Mouse (Mus musculus) macrophage (primary cell): ENCODE measurements around the gene Fau. TPM values are rescaled to one million over a fixed set of nuclear protein-coding genes. Genes with fewer than 3 reads are reported as not detected.

Experiments used
- H3K27ac ChIP-seq: fragments of 350-480 bp; formaldehyde crosslinking; 2 replicates; pipeline ENCODE4 v1.9.0; 2021
- H3K36me3 ChIP-seq: fragments of 350-480 bp; formaldehyde crosslinking; 2 replicates; pipeline ENCODE4 v1.9.0; 2021; ENCODE audit errors: inconsistent target
- H3K4me3 ChIP-seq: fragments of 350-480 bp; formaldehyde crosslinking; 2 replicates; pipeline ENCODE4 v1.9.0; 2021; ENCODE audit errors: inconsistent target
- H3K79me2 ChIP-seq: fragments of 350-480 bp; formaldehyde crosslinking; 2 replicates; pipeline ENCODE4 v1.9.0; 2021; ENCODE audit errors: inconsistent target
- WGBS: methylation state at CpG from one replicate; pipeline ENCODE4 v1.1.7; 2026; ENCODE audit warnings: inconsistent platforms; ENCODE audit not compliant: missing documents; 5-methylcytosine and 5-hydroxymethylcytosine counted together
- polyA plus RNA-seq: library from polyadenylated mRNA; stranded (reverse); fragments of 250-400 nt; gene quantifications from 3 replicates; pipeline ENCODE4 v1.2.4, GENCODE M21; 2018; ENCODE audit warnings: inconsistent platforms
- total RNA-seq, 78 experiments: library from RNA; depleted of rRNA; stranded (reverse); fragments of 250-400 nt; gene quantifications; 1 replicate in 9 of 78; 2 replicates in 24 of 78; 3 replicates in 43 of 78; 4 replicates in 2 of 78; pipeline ENCODE4 v1.2.4; 2018; ENCODE audit warnings: inconsistent platforms in 56 of 78

Gene Fau
- 100 to 1,000 TPM in 7 of 26 experiments, 10 to 100 TPM in 19; 47.1 to 193 (median 87.2) TPM for total RNA-seq (2018; cell fraction: chromatin; rRNA removed)
- 1,000 to 10,000 TPM; 1,233 to 3,484 (median 1,756) TPM for total RNA-seq (2018; cell fraction: cytosol; rRNA removed)
- total RNA-seq (2018; cell fraction: nucleus; rRNA removed): 100 to 1,000 TPM; 201 to 530 (median 344) TPM
- polyA plus RNA-seq: 767 to 1,640 TPM (median 1,335 TPM) in 3 replicates

GRCm38 (mm10) chr19:6057313-6058096 is at the start of gene Fau, which contains the start of gene Mrpl49:
Gene Fau, plus strand, starts transcription at chr19:6057844.
Gene Mrpl49, minus strand, starts transcription at chr19:6057785.
- H3K79me2 ChIP-seq: peaks cover 70% of the 10 kb centered on the region
- peaks cover 33% of the 10 kb centered on the region for H3K36me3 ChIP-seq
- WGBS: under 1% methylated on average over 63 of the region's 63 CpGs
- H3K27ac ChIP-seq: peak within 1 kb of the TSS; percentile 78
- peak within 1 kb of the TSS; percentile 78 for H3K4me3 ChIP-seq

GRCm38 (mm10) chr19:6009137-6009536 is 48.5 kb upstream of the Fau start:
- H3K36me3 ChIP-seq: peaks cover 60% of the 10 kb centered on the region
- no peak overlapping the region for H3K4me3 ChIP-seq
- peaks cover 7% of the 10 kb centered on the region; the same call in 1 of the 2 replicates for H3K79me2 ChIP-seq
- H3K27ac ChIP-seq: no peak overlapping the region
- 97% methylated on average over 8 of the region's 8 CpGs for WGBS

DNA sequence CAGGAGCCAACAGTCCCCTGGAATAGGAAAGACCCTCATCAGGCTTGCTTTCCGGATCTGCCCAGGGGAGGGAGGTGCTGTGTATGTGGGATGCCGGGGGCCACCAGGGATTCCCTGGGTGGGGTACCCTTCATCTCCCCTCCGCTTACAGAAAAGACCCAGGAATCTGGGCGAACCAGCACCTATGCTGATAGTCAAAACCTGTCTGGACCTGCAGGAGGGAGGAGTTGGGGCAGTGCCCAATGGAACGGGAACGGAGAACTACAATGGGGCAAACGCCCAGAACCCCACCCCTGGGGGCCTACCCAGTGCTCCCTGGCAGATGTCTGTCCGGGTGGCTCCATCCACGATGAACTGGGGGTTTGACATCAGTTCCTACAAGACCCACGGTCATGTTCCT is 44.0 kb upstream of the Fau start:
- Histone ChIP-seq H3K79me2 (peaks cover 15% of the 10 kb centered on the region; the same call in 1 of the 2 replicates), H3K27ac (no peak overlapping the region), H3K4me3 (no peak overlapping the region), H3K36me3 (peaks cover 37% of the 10 kb centered on the region)
- WGBS: 90% methylated on average over 9 of the region's 10 CpGs

GRCm38 (mm10) chr19:6014991-6015510 is 42.6 kb upstream of the Fau start:
- Histone ChIP-seq H3K36me3 (peaks cover 25% of the 10 kb centered on the region), H3K79me2 (peaks cover 15% of the 10 kb centered on the region; the same call in 1 of the 2 replicates), H3K4me3 (peak overlapping the region; percentile 83), H3K27ac (peak overlapping the region; percentile 49)
- WGBS: 3% methylated on average over 15 of the region's 18 CpGs

DNA sequence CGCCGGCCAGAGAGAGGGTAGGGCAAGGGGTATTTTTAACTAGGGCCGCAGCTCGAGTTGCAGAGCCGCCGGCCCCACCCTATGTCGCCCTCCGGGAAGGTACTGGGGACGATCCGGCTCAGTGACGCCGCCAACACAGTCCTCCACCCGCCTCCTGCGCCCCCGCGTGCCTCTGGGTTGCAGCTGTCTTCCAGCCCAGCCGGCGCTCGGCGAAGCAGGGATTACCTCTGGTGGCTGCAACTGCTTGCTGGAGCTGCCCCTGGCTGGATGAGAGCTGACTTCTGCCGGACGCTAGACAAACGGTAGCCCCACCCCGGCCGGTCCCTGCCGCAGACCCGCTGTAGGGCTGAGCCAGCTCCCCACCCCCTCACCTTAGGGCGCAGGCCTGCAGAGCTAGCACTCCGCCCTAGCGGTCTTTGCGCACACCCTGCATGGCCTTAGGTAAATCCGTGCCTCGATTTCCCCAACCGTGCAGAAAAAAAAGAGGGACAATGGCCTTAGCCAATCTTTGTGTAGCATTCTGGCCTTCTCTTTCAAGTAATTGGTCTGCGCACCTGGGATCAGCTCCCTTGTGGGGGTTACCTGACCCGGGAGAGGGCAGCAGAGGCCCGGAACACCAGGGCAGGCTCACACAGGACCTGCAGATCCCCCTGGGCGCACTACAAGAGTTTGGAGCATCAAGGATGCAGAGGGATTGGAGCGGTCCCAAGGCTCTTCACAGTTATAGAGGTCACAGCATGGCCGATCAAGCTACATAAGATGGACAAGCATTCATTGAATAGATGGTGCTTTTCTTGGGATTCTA is 41.9 kb upstream of the Fau start, which contains the start of gene Capn1:
Capn1 (minus strand) TSS at position 387 of the 805 bp plus-strand sequence.
- peaks cover 15% of the 10 kb centered on the region; the same call in 1 of the 2 replicates for H3K79me2 ChIP-seq
- H3K4me3 ChIP-seq: peak within 1 kb of the TSS; percentile 83
- H3K36me3 ChIP-seq: peaks cover 19% of the 10 kb centered on the region
- peak within 1 kb of the TSS; percentile 49 for H3K27ac ChIP-seq
- WGBS: 10% methylated on average over 40 of the region's 40 CpGs

DNA sequence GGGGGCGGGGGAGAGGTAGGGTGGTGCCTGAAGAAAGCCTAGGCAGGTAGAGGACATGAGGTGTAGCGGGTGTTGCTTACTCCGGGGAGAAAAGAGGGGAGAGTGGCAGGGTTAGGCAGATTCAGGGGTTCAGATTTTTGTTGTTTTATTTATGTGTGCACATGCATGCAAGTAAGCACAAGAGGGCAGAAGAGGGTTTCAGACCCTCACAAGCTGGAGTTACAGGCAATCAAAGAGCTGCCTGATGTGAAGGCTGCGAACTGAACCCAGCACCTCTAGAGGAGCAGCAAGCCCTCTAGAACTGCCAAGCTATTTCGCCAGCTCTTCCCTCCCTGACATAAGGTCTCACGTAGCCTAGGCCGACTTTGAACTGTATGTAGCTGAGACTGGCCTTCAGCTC is 41.1 kb upstream of the Fau start:
- WGBS: 88% methylated on average over 7 of the region's 7 CpGs
- no peak overlapping the region for H3K27ac ChIP-seq
- peaks cover 15% of the 10 kb centered on the region; the same call in 1 of the 2 replicates for H3K79me2 ChIP-seq
- H3K36me3 ChIP-seq: peaks cover 11% of the 10 kb centered on the region; the same call in 1 of the 2 replicates
- H3K4me3 ChIP-seq: no peak overlapping the region

- Histone ChIP-seq H3K27ac (no peak overlapping the region), H3K36me3 (no peaks in the 10 kb centered on the region; the same call in 1 of the 2 replicates), H3K4me3 (no peak overlapping the region), H3K79me2 (peaks cover 15% of the 10 kb centered on the region; the same call in 1 of the 2 replicates)
- 27% methylated on average over 15 of the region's 15 CpGs for WGBS
These were observed 39.2 kb upstream of the Fau start for GRCm38 (mm10) chr19:6018142-6019089.

GRCm38 (mm10) chr19:6020276-6020675 is 37.4 kb upstream of the Fau start:
- H3K27ac ChIP-seq: no peak overlapping the region
- no peaks in the 10 kb centered on the region for H3K79me2 ChIP-seq
- no peak overlapping the region for H3K4me3 ChIP-seq
- 77% methylated on average over 3 of the region's 3 CpGs for WGBS
- H3K36me3 ChIP-seq: no peaks in the 10 kb centered on the region

- no peaks in the 10 kb centered on the region for H3K79me2 ChIP-seq
- no peak overlapping the region for H3K4me3 ChIP-seq
- no peaks in the 10 kb centered on the region for H3K36me3 ChIP-seq
- no peak overlapping the region for H3K27ac ChIP-seq
- 95% methylated on average over 8 of the region's 8 CpGs for WGBS
These were observed 34.6 kb upstream of the Fau start for GRCm38 (mm10) chr19:6023059-6023458.

- H3K79me2 ChIP-seq: no peaks in the 10 kb centered on the region
- no peak overlapping the region for H3K27ac ChIP-seq
- WGBS: 96% methylated on average over 7 of the region's 7 CpGs
- H3K36me3 ChIP-seq: no peaks in the 10 kb centered on the region
- no peak overlapping the region for H3K4me3 ChIP-seq
These were observed 33.7 kb upstream of the Fau start for GRCm38 (mm10) chr19:6023930-6024329.

GRCm38 (mm10) chr19:6028991-6029390 is 28.7 kb upstream of the Fau start:
- WGBS: 88% methylated on average over 6 of the region's 6 CpGs
- Histone ChIP-seq H3K79me2 (no peaks in the 10 kb centered on the region), H3K4me3 (no peak overlapping the region), H3K36me3 (no peaks in the 10 kb centered on the region), H3K27ac (no peak overlapping the region)

- no peaks in the 10 kb centered on the region for H3K36me3 ChIP-seq
- H3K27ac ChIP-seq: no peak overlapping the region
- 86% methylated on average over 6 of the region's 9 CpGs for WGBS
These were observed 28.2 kb upstream of the Fau start for GRCm38 (mm10) chr19:6029426-6029825.

GRCm38 (mm10) chr19:6030520-6031280 is 26.9 kb upstream of the Fau start:
- Histone ChIP-seq H3K36me3 (no peaks in the 10 kb centered on the region), H3K27ac (no peak overlapping the region), H3K4me3 (no peak overlapping the region), H3K79me2 (no peaks in the 10 kb centered on the region)
- WGBS: 83% methylated on average over 7 of the region's 14 CpGs

More at GRCm38 (mm10) chr19:6029426-6029825, 28.2 kb upstream of the Fau start:
- no peaks in the 10 kb centered on the region for H3K79me2 ChIP-seq
- H3K4me3 ChIP-seq: no peak overlapping the region
